Mouse (Mus musculus): ENCODE data around the gene Cxcl14.

- no peak for TF ChIP-seq CTCF (IDR thresholded peaks at IDR 0.05; ENCODE audit: low read depth, low read length)
- no peak for TF ChIP-seq POLR2A (IDR thresholded peaks at IDR 0.05; ENCODE audit: extremely low read depth, insufficient read depth, low read length)
These were observed 289 bp upstream of the Cxcl14 start for GRCm38 (mm10) chr13:56296659-56297020.

All from liver, adult 2 months (tissue).